Mouse (Mus musculus) CD4-positive, CD25-positive, alpha-beta regulatory T cell, adult 9 weeks (primary cell): ENCODE measurements around the gene Olfr859. TPM values are rescaled to one million over a fixed set of nuclear protein-coding genes. Genes with fewer than 3 reads are reported as not detected.

ENCODE experiments used
- polyA plus RNA-seq: library from polyadenylated mRNA; unstranded; fragments of 100-300 nt; shearing (Covaris generic); gene quantifications from one replicate; pipeline ENCODE4 v1.2.1, GENCODE M21; 2017

Olfr859 gene
- polyA plus RNA-seq: not detected

GRCm38 (mm10) chr9:19804606-19805005, at the start of gene Olfr859:
TSS of gene Olfr859 (plus strand) at chr9:19804906.

GRCm38 (mm10) chr9:19779983-19780382, 24.7 kb upstream of the Olfr859 start, which contains the start of gene Olfr58:
TSS of gene Olfr58 (plus strand) at chr9:19780283.

GRCm38 (mm10) chr9:19849647-19850046, 44.9 kb downstream of the Olfr859 start, which contains the start of gene Olfr860:
TSS of gene Olfr860 (minus strand) at chr9:19849747.

Other genes starting within 250 kb of the Olfr859 start
- not detected for gene Olfr854, start 237.5 kb upstream of the Olfr859 start, polyA plus RNA-seq
- gene Olfr855, start 222.3 kb upstream of the Olfr859 start, polyA plus RNA-seq: not detected
- gene Zfp317, start 182.8 kb upstream of the Olfr859 start, polyA plus RNA-seq: 39.7 TPM
- gene Olfr857, start 95.5 kb upstream of the Olfr859 start, polyA plus RNA-seq: not detected
- gene Olfr58, start 24.6 kb upstream of the Olfr859 start, polyA plus RNA-seq: not detected
- not detected for gene Olfr860, start 44.8 kb downstream of the Olfr859 start, polyA plus RNA-seq
- gene Olfr862, start 83.1 kb downstream of the Olfr859 start, polyA plus RNA-seq: not detected
- 1.4 TPM for gene Olfr77, start 112.0 kb downstream of the Olfr859 start, polyA plus RNA-seq
- not detected for gene Olfr866, start 223.1 kb downstream of the Olfr859 start, polyA plus RNA-seq